Mouse (Mus musculus) liver, embryonic 14.5 days (tissue): ENCODE results near the gene Klc2. TPM values are rescaled to one million over a fixed set of nuclear protein-coding genes. Genes with fewer than 3 reads are reported as not detected.

Experiments used
- ATAC-seq: fragments of 200-750 bp; cut with Nextera tagmentation; 2 replicates; pipeline ENCODE4 v1.8.0; 2017; ENCODE audit warnings: moderate number of reproducible peaks, mild to moderate bottlenecking, moderate library complexity; ENCODE audit not compliant: insufficient read depth
- DNase-seq, 3 experiments: peaks; one replicate each; pipeline ENCODE4 v3.0.0-alpha.2; 2012 to 2013; ENCODE audit warnings: low read depth in 3 of 3, low spot score in 3 of 3
- H3K27ac ChIP-seq: fragments of 300-500 bp; sonication (generic); 2 replicates; pipeline ENCODE4 v1.5.1; 2014; ENCODE audit warnings: moderate library complexity, mild to moderate bottlenecking, control low read depth, inconsistent platforms
- H3K27me3 ChIP-seq: fragments of 300-500 bp; sonication (generic); 2 replicates; pipeline ENCODE4 v1.6.1; 2014; ENCODE audit warnings: mild to moderate bottlenecking, low read length, moderate library complexity; ENCODE audit not compliant: control insufficient read depth, insufficient read depth
- H3K36me3 ChIP-seq: fragments of 300-500 bp; sonication (generic); replicated peaks from 2 replicates; pipeline ENCODE4 v1.6.1; 2014; ENCODE audit warnings: low read depth; ENCODE audit not compliant: control insufficient read depth, insufficient read depth
- H3K4me1 ChIP-seq, 2 experiments: fragments of 200-500 bp in 1 of 2; fragments of 300-500 bp in 1 of 2; sonication (generic) in 1 of 2; replicated peaks; 2 replicates each; pipeline ENCODE4 v1.6.1; 2012 to 2014; ENCODE audit warnings: antibody characterized with exemption in 1 of 2, inconsistent platforms in 1 of 2, low read length in 1 of 2; ENCODE audit not compliant: control insufficient read depth in 2 of 2, insufficient read depth in 2 of 2
- H3K4me2 ChIP-seq: fragments of 300-500 bp; sonication (generic); 2 replicates; pipeline ENCODE4 v1.6.1; 2014; ENCODE audit warnings: low read depth, mild to moderate bottlenecking, control low read depth, moderate library complexity
- H3K4me3 ChIP-seq, 2 experiments: fragments of 200-500 bp in 1 of 2; fragments of 300-500 bp in 1 of 2; sonication (generic) in 1 of 2; 2 replicates each; pipeline ENCODE4 v1.5.1; 2012 to 2014; ENCODE audit warnings: low read depth in 2 of 2, low read length in 2 of 2, mild to moderate bottlenecking in 2 of 2, control low read depth in 1 of 2, inconsistent platforms in 1 of 2, moderate library complexity in 1 of 2; ENCODE audit not compliant: insufficient read depth in 1 of 2
- H3K9ac ChIP-seq: fragments of 300-500 bp; sonication (generic); replicated peaks from 2 replicates; pipeline ENCODE4 v1.6.1; 2014; ENCODE audit warnings: mild to moderate bottlenecking, control low read depth, moderate library complexity
- H3K9me3 ChIP-seq: fragments of 300-500 bp; sonication (generic); 2 replicates; pipeline ENCODE4 v1.6.1; 2016; ENCODE audit warnings: low read length, mixed read lengths; ENCODE audit not compliant: control insufficient read depth
- CTCF ChIP-seq: IDR thresholded peaks from 2 replicates; pipeline ENCODE4 v1.5.1; 2016; ENCODE audit warnings: antibody characterized with exemption, low read depth, control low read depth
- EP300 ChIP-seq: IDR thresholded peaks from 2 replicates; pipeline ENCODE4 v1.6.1; 2016; ENCODE audit warnings: antibody characterized with exemption, low read depth
- WGBS: fragments of 180-500 bp; shearing (Covaris S2); extraction: QIAGEN DNeasy Blood & Tissue Kit; methylation state at CpG from one replicate; pipeline ENCODE4 v1.1.7; 2014; ENCODE audit not compliant: insufficient replicate concordance; 5-methylcytosine and 5-hydroxymethylcytosine counted together
- polyA plus RNA-seq, 2 experiments: library from polyadenylated mRNA; depleted of rRNA in 1 of 2; stranded (reverse) in 1 of 2; unstranded in 1 of 2; fragments of >200 nt; fragmentation: Nextera tagmentation in 1 of 2; extraction: Ambion mirVana in 1 of 2; gene quantifications; 2 replicates each; pipeline versions ENCODE4 v1.2.1 to v1.2.3; 2012 to 2014

Gene Klc2
- polyA plus RNA-seq, 2 experiments: 1.6 to 2.3 TPM

GRCm38 (mm10) chr19:5107556-5108270 lies 10.6 kb downstream of the Klc2 start:
- 71% methylated on average over 18 of the region's 18 CpGs for WGBS
- H3K27ac ChIP-seq: no peak overlapping the region
- H3K4me3 ChIP-seq: peak overlapping the region in 1 of 2 experiments; percentile 94; a peak in 1 of 4 replicates
- DNase-seq: no peak
- TF ChIP-seq CTCF (no peak), EP300 (no peak)
- H3K4me2 ChIP-seq: peak overlapping the region; percentile 99
- H3K9me3 ChIP-seq: no peaks in the 10 kb centered on the region
- H3K36me3 ChIP-seq: peaks cover 4% of the 10 kb centered on the region
- ATAC-seq: no peak
- H3K9ac ChIP-seq: no peak overlapping the region; the same call in 1 of the 2 replicates
- H3K27me3 ChIP-seq: no peaks in the 10 kb centered on the region
- H3K4me1 ChIP-seq: peaks cover 4 to 11% of the 10 kb centered on the region in 2 experiments

- H3K27me3 ChIP-seq: no peaks in the 10 kb centered on the region
- peak; percentile 93 for ATAC-seq
- no peak for TF ChIP-seq EP300
These were observed 11.6 kb downstream of the Klc2 start, which contains the start of gene Rab1b for GRCm38 (mm10) chr19:5106731-5107191. Gene Rab1b, minus strand, starts transcription at chr19:5107072.

GRCm38 (mm10) chr19:5106074-5106473 lies 12.3 kb downstream of the Klc2 start:
- Histone ChIP-seq H3K27me3 (no peaks in the 10 kb centered on the region), H3K4me2 (peak overlapping the region; percentile 99), H3K4me3 (peak overlapping the region; percentile 68 to 94), H3K9me3 (no peaks in the 10 kb centered on the region), H3K4me1 (peaks cover 4 to 11% of the 10 kb centered on the region in 2 experiments), H3K36me3 (peaks cover 6% of the 10 kb centered on the region), H3K9ac (peak overlapping the region; percentile 95), H3K27ac (peak overlapping the region; percentile 57)
- DNase-seq: no peak
- TF ChIP-seq CTCF: no peak
- no peak for TF ChIP-seq EP300
- 2% methylated on average over 9 of the region's 9 CpGs for WGBS
- no peak for ATAC-seq

More at GRCm38 (mm10) chr19:5106731-5107191, 11.6 kb downstream of the Klc2 start, which contains the start of gene Rab1b:
- peaks cover 4 to 11% of the 10 kb centered on the region in 2 experiments for H3K4me1 ChIP-seq
- H3K9ac ChIP-seq: peak within 1 kb of the TSS; percentile 95
- under 1% methylated on average over 46 of the region's 46 CpGs for WGBS
- peak within 1 kb of the TSS; percentile 57 for H3K27ac ChIP-seq
- DNase-seq: peak; percentile 95 to 97 (median 96)
- H3K36me3 ChIP-seq: peaks cover 6% of the 10 kb centered on the region
- peak within 1 kb of the TSS; percentile 68 to 94 for H3K4me3 ChIP-seq
- H3K4me2 ChIP-seq: peak within 1 kb of the TSS; percentile 99
- no peaks in the 10 kb centered on the region for H3K9me3 ChIP-seq

GRCm38 (mm10) chr19:5098363-5099143 lies 19.8 kb downstream of the Klc2 start, which contains the start of gene Cnih2:
Gene Cnih2, minus strand, starts transcription at chr19:5098521.
- 6% methylated on average over 41 of the region's 48 CpGs for WGBS
- Histone ChIP-seq H3K9me3 (no peaks in the 10 kb centered on the region), H3K4me1 (peaks cover 4 to 13% of the 10 kb centered on the region in 2 experiments), H3K36me3 (peaks cover 5% of the 10 kb centered on the region), H3K27me3 (no peaks in the 10 kb centered on the region; the same call in none of the 2 replicates), H3K4me3 (peak within 1 kb of the TSS in 1 of 2 experiments; percentile 43; a peak in 3 of 4 replicates), H3K9ac (0 out of 2 replicates have a peak within 1 kb of the TSS, but pooled peaks have one; percentile 13), H3K27ac (no peak within 1 kb of the TSS), H3K4me2 (peak within 1 kb of the TSS; percentile 75)
- TF ChIP-seq EP300 (no peak), CTCF (no peak)
- DNase-seq: no peak
- peak; percentile 56 for ATAC-seq
